Mouse (Mus musculus): Measurements from ENCODE around the gene Usp43. TPM values are rescaled to one million over a fixed set of nuclear protein-coding genes. Genes with fewer than 3 reads are reported as not detected.

Usp43 gene
- total and polyA plus RNA-seq, 3 experiments, result 0.05 TPM; not detected in 2

DNA sequence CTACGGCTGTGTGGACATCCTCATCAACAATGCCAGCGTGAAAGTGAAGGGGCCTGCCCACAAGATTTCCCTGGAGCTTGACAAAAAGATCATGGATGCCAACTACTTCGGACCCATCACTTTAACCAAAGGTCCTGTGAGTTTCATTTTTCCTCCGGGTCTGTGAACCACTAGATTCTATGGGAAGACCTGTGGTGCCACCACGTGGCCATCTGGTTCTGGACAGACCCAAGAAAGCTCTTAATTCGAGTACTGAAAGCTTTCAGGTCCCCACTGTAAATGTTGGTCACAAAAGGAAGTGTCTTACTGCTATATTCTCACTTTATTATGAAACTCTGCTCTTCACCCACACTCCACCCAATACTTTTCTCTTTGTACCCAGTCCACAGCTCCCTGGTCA lies 110.4 kb downstream of the Usp43 start:
- no peak for DNase-seq (ENCODE audit: low spot score)
- no peak overlapping the region for H3K4me3 ChIP-seq (ENCODE audit: low read depth, low read length)
- peaks cover 46% of the 10 kb centered on the region for H3K9me3 ChIP-seq (replicated peaks)
- no peaks in the 10 kb centered on the region for H3K36me3 ChIP-seq (replicated peaks)
- no peaks in the 10 kb centered on the region for H3K27me3 ChIP-seq (ENCODE audit: insufficient read depth, low read length)
- ATAC-seq (ENCODE audit: extremely low read depth, insufficient number of reproducible peaks, low FRiP score, poor library complexity, severe bottlenecking), result no peak
- no peaks in the 10 kb centered on the region for H3K4me1 ChIP-seq (ENCODE audit: insufficient read depth, low read depth, low read length)
- TF ChIP-seq TAL1 (conservative IDR thresholded peaks at IDR 0.05; ENCODE audit: low read depth, low read length), result no peak
- no peak for TF ChIP-seq CTCF (IDR thresholded peaks at IDR 0.05; ENCODE audit: low read depth, low read length)
- no peak for TF ChIP-seq GATA2 (IDR thresholded peaks at IDR 0.05; ENCODE audit: borderline replicate concordance, low read depth, low read length)
- TF ChIP-seq POLR2AphosphoS5 (IDR thresholded peaks at IDR 0.05; ENCODE audit: insufficient replicate concordance, low read depth, low read length), result no peak
- no peak for TF ChIP-seq GATA1 (IDR thresholded peaks at IDR 0.05; ENCODE audit: borderline replicate concordance, low read length)

GRCm38 (mm10) chr11:67808051-67808450 lies 113.9 kb downstream of the Usp43 start:
- no peaks in the 10 kb centered on the region for H3K4me1 ChIP-seq (ENCODE audit: insufficient read depth, low read depth, low read length)
- no peak for DNase-seq (ENCODE audit: low spot score)
- H3K9me3 ChIP-seq (replicated peaks), result peaks cover 38% of the 10 kb centered on the region
- H3K36me3 ChIP-seq (replicated peaks), result no peaks in the 10 kb centered on the region
- TF ChIP-seq POLR2AphosphoS5 (IDR thresholded peaks at IDR 0.05; ENCODE audit: insufficient replicate concordance, low read depth, low read length), result no peak
- no peak for TF ChIP-seq CTCF (IDR thresholded peaks at IDR 0.05; ENCODE audit: low read depth, low read length)
- no peak for TF ChIP-seq TAL1 (conservative IDR thresholded peaks at IDR 0.05; ENCODE audit: low read depth, low read length)
- no peak for TF ChIP-seq GATA1 (IDR thresholded peaks at IDR 0.05; ENCODE audit: borderline replicate concordance, low read length)
- no peak for TF ChIP-seq GATA2 (IDR thresholded peaks at IDR 0.05; ENCODE audit: borderline replicate concordance, low read depth, low read length)
- no peaks in the 10 kb centered on the region for H3K27me3 ChIP-seq (ENCODE audit: insufficient read depth, low read length)
- no peak overlapping the region for H3K4me3 ChIP-seq (ENCODE audit: low read depth, low read length)
- no peak for ATAC-seq (ENCODE audit: extremely low read depth, insufficient number of reproducible peaks, low FRiP score, poor library complexity, severe bottlenecking)

DNA sequence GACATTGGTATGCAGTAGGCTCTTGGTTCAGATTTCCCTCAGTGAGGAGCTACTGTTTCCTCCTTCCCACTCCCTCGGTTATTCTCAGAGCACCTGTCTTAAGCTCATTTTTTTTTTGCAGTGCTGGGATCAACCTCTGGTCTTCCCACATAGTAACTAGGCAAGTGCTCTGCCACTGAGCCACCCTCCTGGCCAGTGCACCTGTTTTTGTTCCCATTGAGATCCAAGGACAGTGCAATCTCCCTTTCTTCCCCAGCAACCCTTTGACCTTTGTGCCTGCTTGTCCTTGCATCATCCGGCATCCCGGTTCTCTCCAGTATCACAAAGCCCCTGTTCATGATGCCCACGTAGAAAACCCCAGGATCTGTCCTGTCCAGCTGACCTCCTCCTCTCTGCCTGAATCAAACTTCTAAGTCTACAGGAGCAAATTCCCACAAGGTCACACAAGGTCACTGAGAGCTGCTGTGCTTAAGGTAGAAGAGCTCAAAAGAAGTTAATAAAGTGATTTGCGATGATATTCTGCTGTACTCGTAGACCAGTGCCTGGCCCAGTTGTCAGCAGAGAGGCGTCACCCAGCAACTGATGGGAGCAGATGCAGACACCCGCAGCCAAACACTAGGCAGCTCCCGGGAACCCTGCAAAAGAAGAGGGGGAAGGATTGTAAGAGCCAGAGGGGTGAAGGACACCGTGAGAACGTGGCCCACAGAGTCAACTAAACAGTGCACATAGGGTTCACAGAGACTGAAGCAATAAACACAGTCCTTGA lies 114.9 kb downstream of the Usp43 start:
- ATAC-seq (ENCODE audit: extremely low read depth, insufficient number of reproducible peaks, low FRiP score, poor library complexity, severe bottlenecking) (no peak), DNase-seq (ENCODE audit: low spot score) (no peak)
- no peaks in the 10 kb centered on the region for H3K36me3 ChIP-seq (replicated peaks)
- no peaks in the 10 kb centered on the region for H3K27me3 ChIP-seq (ENCODE audit: insufficient read depth, low read length)
- no peak overlapping the region for H3K4me3 ChIP-seq (ENCODE audit: low read depth, low read length)
- H3K4me1 ChIP-seq (ENCODE audit: insufficient read depth, low read depth, low read length), result no peaks in the 10 kb centered on the region
- H3K9me3 ChIP-seq (replicated peaks), result peaks cover 47% of the 10 kb centered on the region
- TF ChIP-seq POLR2AphosphoS5 (IDR thresholded peaks at IDR 0.05; ENCODE audit: insufficient replicate concordance, low read depth, low read length) (no peak), GATA2 (IDR thresholded peaks at IDR 0.05; ENCODE audit: borderline replicate concordance, low read depth, low read length) (no peak), CTCF (IDR thresholded peaks at IDR 0.05; ENCODE audit: low read depth, low read length) (no peak), GATA1 (IDR thresholded peaks at IDR 0.05; ENCODE audit: borderline replicate concordance, low read length) (no peak), TAL1 (conservative IDR thresholded peaks at IDR 0.05; ENCODE audit: low read depth, low read length) (no peak)

- H3K27me3 ChIP-seq (ENCODE audit: insufficient read depth, low read length), result no peaks in the 10 kb centered on the region
- H3K4me3 ChIP-seq (ENCODE audit: low read depth, low read length), result no peak overlapping the region
- ATAC-seq (ENCODE audit: extremely low read depth, insufficient number of reproducible peaks, low FRiP score, poor library complexity, severe bottlenecking) (no peak), DNase-seq (ENCODE audit: low spot score) (no peak)
- TF ChIP-seq GATA1 (IDR thresholded peaks at IDR 0.05; ENCODE audit: borderline replicate concordance, low read length) (no peak), GATA2 (IDR thresholded peaks at IDR 0.05; ENCODE audit: borderline replicate concordance, low read depth, low read length) (no peak), CTCF (IDR thresholded peaks at IDR 0.05; ENCODE audit: low read depth, low read length) (no peak), TAL1 (conservative IDR thresholded peaks at IDR 0.05; ENCODE audit: low read depth, low read length) (no peak), POLR2AphosphoS5 (IDR thresholded peaks at IDR 0.05; ENCODE audit: insufficient replicate concordance, low read depth, low read length) (no peak)
- H3K9me3 ChIP-seq (replicated peaks), result peaks cover 43% of the 10 kb centered on the region
- no peaks in the 10 kb centered on the region for H3K4me1 ChIP-seq (ENCODE audit: insufficient read depth, low read depth, low read length)
- H3K36me3 ChIP-seq (replicated peaks), result no peaks in the 10 kb centered on the region
Observed at GRCm38 (mm10) chr11:67805538-67805937, 116.4 kb downstream of the Usp43 start.

Other genes starting within 250 kb of the Usp43 start
- not detected in 2 replicates for gene Rcvrn, start 226.8 kb downstream of the Usp43 start, total RNA-seq (2014; fragmentation: Nextera tagmentation)
- gene Rcvrn, start 226.8 kb downstream of the Usp43 start, total RNA-seq (2017), result not detected in 2 replicates
- not detected in 2 replicates for gene Rcvrn, start 226.8 kb downstream of the Usp43 start, polyA plus RNA-seq (2012)
- gene Glp2r, start 151.0 kb downstream of the Usp43 start, total RNA-seq (2014; fragmentation: Nextera tagmentation), result not detected in 2 replicates
- 0.05 and 0.29 TPM in 2 replicates for gene Glp2r, start 151.0 kb downstream of the Usp43 start, total RNA-seq (2017)
- gene Glp2r, start 151.0 kb downstream of the Usp43 start, polyA plus RNA-seq (2012), result not detected in 2 replicates
- gene Gsg1l2, start 147.5 kb downstream of the Usp43 start, total RNA-seq (2014; fragmentation: Nextera tagmentation), result not detected in 2 replicates
- gene Gsg1l2, start 147.5 kb downstream of the Usp43 start, total RNA-seq (2017), result not detected in 2 replicates
- not detected in 2 replicates for gene Gsg1l2, start 147.5 kb downstream of the Usp43 start, polyA plus RNA-seq (2012)
- not detected in 2 replicates for gene Dhrs7c, start 124.0 kb downstream of the Usp43 start, total RNA-seq (2014; fragmentation: Nextera tagmentation)
- not detected in 2 replicates for gene Dhrs7c, start 124.0 kb downstream of the Usp43 start, total RNA-seq (2017)
- gene Dhrs7c, start 124.0 kb downstream of the Usp43 start, polyA plus RNA-seq (2012), result not detected in 2 replicates
- not detected in 2 replicates for gene Cfap52, start 43.5 kb upstream of the Usp43 start, total RNA-seq (2014; fragmentation: Nextera tagmentation)
- not detected in 2 replicates for gene Cfap52, start 43.5 kb upstream of the Usp43 start, total RNA-seq (2017)
- not detected in 2 replicates for gene Cfap52, start 43.5 kb upstream of the Usp43 start, polyA plus RNA-seq (2012)
- gene Stx8, start 44.0 kb upstream of the Usp43 start, total RNA-seq (2014; fragmentation: Nextera tagmentation), result 53.1 and 62.2 TPM in 2 replicates
- 34.7 and 40.1 TPM in 2 replicates for gene Stx8, start 44.0 kb upstream of the Usp43 start, total RNA-seq (2017)
- gene Stx8, start 44.0 kb upstream of the Usp43 start, polyA plus RNA-seq (2012), result 1.6 and 2.1 TPM in 2 replicates

Measured in G1E (cell line).